ENCODE assay signal across 8 mouse cellular contexts in the genomic region with DNA sequence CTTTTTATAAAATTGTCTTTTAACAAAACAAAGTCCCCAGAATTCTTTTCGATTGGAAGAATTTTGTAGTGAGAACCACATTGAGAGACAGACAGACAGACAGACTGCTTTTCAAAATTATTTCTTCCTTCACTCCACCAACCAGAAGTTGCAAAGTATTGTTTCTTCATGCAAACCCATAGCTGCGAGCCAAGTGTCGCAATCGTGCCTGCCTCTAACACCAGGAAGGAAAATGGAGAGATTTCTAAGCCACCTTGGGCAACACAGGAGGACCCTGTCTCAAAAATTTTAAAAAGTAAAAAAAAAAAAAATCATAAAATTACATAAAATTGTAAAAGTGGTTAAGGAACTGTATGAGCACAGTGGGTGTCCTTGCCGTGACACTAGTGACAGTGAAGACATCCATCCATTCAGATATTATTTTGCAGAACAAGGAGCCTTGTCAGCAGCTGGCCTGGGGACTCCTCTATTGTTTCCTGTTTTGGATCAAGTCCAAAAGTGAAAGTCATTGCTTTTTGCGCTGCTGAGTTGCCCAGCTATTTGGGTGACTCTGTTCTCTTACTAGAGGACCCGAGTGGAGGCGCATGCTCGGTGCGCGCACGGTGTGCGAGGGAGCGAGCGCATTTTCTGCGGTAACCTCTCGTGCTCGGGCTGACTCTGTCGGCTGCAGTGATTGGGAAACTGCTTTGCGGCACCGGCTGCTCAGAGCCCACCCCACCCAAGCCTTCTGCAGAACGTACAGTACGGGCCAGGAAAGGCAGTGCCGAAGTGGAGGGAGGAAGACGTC.
DNase-seq lines count a peak whose midpoint lies in the region; ATAC-seq and TF ChIP-seq lines count a peak whose summit lies in the region.
"Had no signal": no experiment of that assay in that cellular context is flagged by ENCODE, and none has a peak within 500 bp of the region (broad histone marks: within the 10 kb centered on the region; RNA-seq: fewer than 3 reads in every experiment).

No protein-coding gene starts in this region.

- no peaks in the 10 kb centered on the region for H3K79me2 ChIP-seq in CH12.LX (replicated peaks; ENCODE audit: control insufficient read depth, extremely low read depth, insufficient read depth, poor library complexity, severe bottlenecking)

- no peaks in the 10 kb centered on the region for H3K9me3 ChIP-seq in kidney, embryonic 15.5 days (replicated peaks)
- no peaks in the 10 kb centered on the region for H3K9me3 ChIP-seq in CH12.LX (replicated peaks; ENCODE audit: low read length)
- no peaks in the 10 kb centered on the region for H3K9me3 ChIP-seq in liver, embryonic 12.5 days (replicated peaks)
- H3K9me3 ChIP-seq: embryonic facial prominence, embryonic 12.5 days had no signal

- no peak for TF ChIP-seq RAD21 in CH12.LX (IDR thresholded peaks at IDR 0.05; ENCODE audit: low read depth, low read length)

- H3K4me3 ChIP-seq in kidney, embryonic 15.5 days (replicated peaks) = no peak overlapping the region
- peak overlapping the region in 1 of 3 experiments; percentile 54 for H3K4me3 ChIP-seq in CH12.LX (replicated peaks in 1 of 3; ENCODE audit: low read depth in 2 of 3, low read length in 2 of 3, poor library complexity in 1 of 3)
- H3K4me3 ChIP-seq in liver, embryonic 12.5 days = no peak overlapping the region
- H3K4me3 ChIP-seq: embryonic facial prominence, embryonic 12.5 days had no signal

- WGBS in kidney, embryonic 15.5 days = 82% methylated on average over 25 of the region's 25 CpGs
- 72% methylated on average over 25 of the region's 25 CpGs for WGBS in liver, embryonic 12.5 days (ENCODE audit: insufficient replicate concordance)

- dilution Hi-C loops in CH12.LX (cut with MboI; ENCODE audit: extremely low pct_ligation_motif_present, extremely low pct_unique_long_range_greater_than_20kb, low sequenced_read_pairs) = no loop called here

- peaks cover 21% of the 10 kb centered on the region for H3K36me3 ChIP-seq in kidney, embryonic 15.5 days
- H3K36me3 ChIP-seq in CH12.LX (replicated peaks in 1 of 2; ENCODE audit: control insufficient read depth in 1 of 2, insufficient read depth in 1 of 2, low read length in 1 of 2) = peaks cover 0 to 10% of the 10 kb centered on the region in 2 experiments
- H3K36me3 ChIP-seq in liver, embryonic 12.5 days = peaks cover 20% of the 10 kb centered on the region
- H3K36me3 ChIP-seq in splenic B cell, adult 2 months (ENCODE audit: control insufficient read depth, insufficient read depth, low read length, poor library complexity, severe bottlenecking) = no peaks in the 10 kb centered on the region; the same call in 1 of the 2 replicates

- TF ChIP-seq CTCF in CH12.LX (conservative IDR thresholded peaks at IDR 0.05 in 1 of 2, IDR thresholded peaks at IDR 0.05 in 1 of 2; ENCODE audit: low read depth in 2 of 2, low read length in 2 of 2) = no peak

- in situ Hi-C loops in CH12.LX (cut with MboI; ENCODE audit: low pct_ligation_motif_present, low pct_unique_long_range_greater_than_20kb, low sequenced_read_pairs) = no loop called here

- TF ChIP-seq EP300 in CH12.LX (IDR thresholded peaks at IDR 0.05; ENCODE audit: low read length) = no peak

- H3K9ac ChIP-seq in kidney, embryonic 15.5 days = no peak overlapping the region
- H3K9ac ChIP-seq in CH12.LX (ENCODE audit: insufficient read depth, low read depth) = no peak overlapping the region; the same call in 1 of the 2 replicates
- H3K9ac ChIP-seq in liver, embryonic 12.5 days = no peak overlapping the region
- H3K9ac ChIP-seq: embryonic facial prominence, embryonic 12.5 days had no signal

- H3K4me1 ChIP-seq in kidney, embryonic 15.5 days = peaks cover 26% of the 10 kb centered on the region
- peaks cover 5 to 6% of the 10 kb centered on the region in 2 experiments; a peak in 3 of 4 replicates for H3K4me1 ChIP-seq in CH12.LX (ENCODE audit: control insufficient read depth in 1 of 2, insufficient read depth in 2 of 2)
- peaks cover 10% of the 10 kb centered on the region for H3K4me1 ChIP-seq in liver, embryonic 12.5 days

- no peak for TF ChIP-seq POLR2A in CH12.LX (IDR thresholded peaks at IDR 0.05; ENCODE audit: low read depth, low read length)

- no peak for ATAC-seq in kidney, embryonic 15.5 days (replicated peaks; ENCODE audit: low FRiP score)
- ATAC-seq in liver, embryonic 12.5 days = peak; percentile 8; the same call in 1 of the 2 replicates

- H3K4me2 ChIP-seq in kidney, embryonic 15.5 days = no peak overlapping the region
- peak overlapping the region; percentile 58 for H3K4me2 ChIP-seq in CH12.LX (ENCODE audit: insufficient read depth, low read depth, poor library complexity, severe bottlenecking)
- H3K4me2 ChIP-seq in liver, embryonic 12.5 days = 0 out of 2 replicates have a peak overlapping the region, but pooled peaks have one; percentile 5
- H3K4me2 ChIP-seq: embryonic facial prominence, embryonic 12.5 days had no signal

- 0 out of 2 replicates have a peak overlapping the region, but pooled peaks have one; percentile 18 for H3K27ac ChIP-seq in kidney, embryonic 15.5 days
- H3K27ac ChIP-seq in CH12.LX (ENCODE audit: insufficient read depth, low read depth) = no peak overlapping the region
- peak overlapping the region; percentile 10; the same call in 1 of the 2 replicates for H3K27ac ChIP-seq in liver, embryonic 12.5 days
- H3K27ac ChIP-seq: embryonic facial prominence, embryonic 12.5 days had no signal

- no peak for DNase-seq in kidney, adult 9 months
- DNase-seq in CH12.LX (ENCODE audit: extremely low read depth) (no peak), adipocyte (ENCODE audit: low spot score) (peak; percentile 44)
- peak; percentile 23 for DNase-seq in splenic B cell, adult 2 months (ENCODE audit: low read depth, low spot score)
- no peak for DNase-seq in thymus, postnatal 25 days

- no peaks in the 10 kb centered on the region for H3K27me3 ChIP-seq in kidney, embryonic 15.5 days
- no peaks in the 10 kb centered on the region for H3K27me3 ChIP-seq in CH12.LX (replicated peaks)
- H3K27me3 ChIP-seq in liver, embryonic 12.5 days (replicated peaks) = no peaks in the 10 kb centered on the region
- H3K27me3 ChIP-seq in splenic B cell, adult 2 months (ENCODE audit: control insufficient read depth, insufficient read depth, low read length, poor library complexity, severe bottlenecking) = no peaks in the 10 kb centered on the region
- H3K27me3 ChIP-seq: embryonic facial prominence, embryonic 12.5 days had no signal

TF ChIP-seq in CH12.LX, 34 proteins besides CTCF, POLR2A, EP300 and RAD21:
- TF ChIP-seq NRF1 (IDR thresholded peaks at IDR 0.05; ENCODE audit: low read depth, low read length) = peak; percentile 79
- TF ChIP-seq BHLHE40 (IDR thresholded peaks at IDR 0.05; ENCODE audit: low read depth, low read length) = peak; percentile 41; the same call in 1 of the 2 replicates
- TF ChIP-seq MAFK (IDR thresholded peaks at IDR 0.05; ENCODE audit: insufficient replicate concordance, low read length) = no peak

Comparison
In these comparisons a context has a peak if more than half of its experiments do, and no peak if none do; other contexts are left out.
1. DNase-seq: peak in adipocyte (single experiment) and splenic B cell, adult 2 months (single experiment); none in kidney, adult 9 months (single experiment), CH12.LX (single experiment) and thymus, postnatal 25 days (single experiment).